Mouse (Mus musculus) kidney, embryonic 14.5 days (tissue): ENCODE measurements at regions not wholly inside any gene's neighbourhood (a gene's known extent, or its start where the extent isn't known, plus 50 kb on each side); places are given as distances from the start of the nearest gene placed in this dataset.

Source experiments
- ATAC-seq: fragments of 200-750 bp; cut with Nextera tagmentation; 2 replicates; pipeline ENCODE4 v1.8.0; 2017; ENCODE audit warnings: moderate number of reproducible peaks, mild to moderate bottlenecking, moderate TSS enrichment, moderate library complexity; ENCODE audit not compliant: low FRiP score, low TSS enrichment
- H3K27ac ChIP-seq: fragments of 300-500 bp; sonication (generic); 2 replicates; pipeline ENCODE4 v1.5.1; 2014; ENCODE audit warnings: low read depth, mild to moderate bottlenecking, low read length, moderate library complexity, mixed read lengths
- H3K27me3 ChIP-seq: fragments of 300-500 bp; sonication (generic); 2 replicates; pipeline ENCODE4 v1.6.1; 2014; ENCODE audit warnings: mild to moderate bottlenecking, low read length; ENCODE audit not compliant: control insufficient read depth, insufficient read depth
- H3K36me3 ChIP-seq: fragments of 300-500 bp; sonication (generic); 2 replicates; pipeline ENCODE4 v1.6.1; 2014; ENCODE audit warnings: low read length, mixed read lengths; ENCODE audit not compliant: control insufficient read depth, insufficient read depth
- H3K4me1 ChIP-seq: fragments of 300-500 bp; sonication (generic); 2 replicates; pipeline ENCODE4 v1.6.1; 2014; ENCODE audit warnings: low read length, mixed read lengths; ENCODE audit not compliant: control insufficient read depth, insufficient read depth
- H3K4me2 ChIP-seq: fragments of 300-500 bp; sonication (generic); replicated peaks from 2 replicates; pipeline ENCODE4 v1.6.1; 2014; ENCODE audit warnings: low read depth, mild to moderate bottlenecking, low read length
- H3K4me3 ChIP-seq: fragments of 300-500 bp; sonication (generic); 2 replicates; pipeline ENCODE4 v1.5.1; 2014; ENCODE audit warnings: mild to moderate bottlenecking, low read length
- H3K9ac ChIP-seq: fragments of 300-500 bp; sonication (generic); 2 replicates; pipeline ENCODE4 v1.6.1; 2014; ENCODE audit warnings: low read depth, mild to moderate bottlenecking, low read length, moderate library complexity
- H3K9me3 ChIP-seq: fragments of 300-500 bp; sonication (generic); 2 replicates; pipeline ENCODE4 v1.6.1; 2016; ENCODE audit warnings: low read length; ENCODE audit not compliant: control insufficient read depth
- WGBS: fragments of 180-500 bp; shearing (Covaris S2); extraction: QIAGEN DNeasy Blood & Tissue Kit; methylation state at CpG from one replicate; pipeline ENCODE4 v1.1.7; 2014; 5-methylcytosine and 5-hydroxymethylcytosine counted together

GRCm38 (mm10) chr13:112228846-112229245 lies 59.4 kb upstream of the Ankrd55 start:
- H3K4me1 ChIP-seq, result 0 out of 2 replicates have a peak, but pooled peaks cover 3% of the 10 kb centered on the region
- WGBS, result 80% methylated on average over 4 of the region's 4 CpGs

GRCm38 (mm10) chr13:112230176-112230575 lies 58.1 kb upstream of the Ankrd55 start:
- WGBS, result 50% methylated on average over 3 of the region's 3 CpGs
- H3K9ac ChIP-seq, result no peak overlapping the region
- no peak overlapping the region for H3K4me3 ChIP-seq
- H3K9me3 ChIP-seq, result 0 out of 2 replicates have a peak, but pooled peaks cover 4% of the 10 kb centered on the region
- H3K4me2 ChIP-seq, result no peak overlapping the region
- H3K36me3 ChIP-seq, result no peaks in the 10 kb centered on the region
- no peak overlapping the region for H3K27ac ChIP-seq
- H3K27me3 ChIP-seq, result no peaks in the 10 kb centered on the region
- 0 out of 2 replicates have a peak, but pooled peaks cover 3% of the 10 kb centered on the region for H3K4me1 ChIP-seq
- ATAC-seq, result no peak

More at GRCm38 (mm10) chr13:112228846-112229245, 59.4 kb upstream of the Ankrd55 start:
- no peak overlapping the region for H3K27ac ChIP-seq
- no peaks in the 10 kb centered on the region for H3K9me3 ChIP-seq
- H3K9ac ChIP-seq, result no peak overlapping the region
- no peaks in the 10 kb centered on the region for H3K36me3 ChIP-seq
- H3K4me3 ChIP-seq, result no peak overlapping the region
- ATAC-seq, result no peak
- H3K27me3 ChIP-seq, result no peaks in the 10 kb centered on the region
- no peak overlapping the region for H3K4me2 ChIP-seq

GRCm38 (mm10) chr13:112234695-112235094 lies 53.6 kb upstream of the Ankrd55 start:
- Histone ChIP-seq H3K4me2 (no peak overlapping the region), H3K9ac (no peak overlapping the region), H3K4me1 (peaks cover 5% of the 10 kb centered on the region; the same call in 1 of the 2 replicates), H3K4me3 (no peak overlapping the region), H3K36me3 (no peaks in the 10 kb centered on the region), H3K27me3 (no peaks in the 10 kb centered on the region), H3K9me3 (0 out of 2 replicates have a peak, but pooled peaks cover 5% of the 10 kb centered on the region), H3K27ac (no peak overlapping the region)
- no peak for ATAC-seq
- WGBS, result 55% methylated on average over 6 of the region's 6 CpGs

GRCm38 (mm10) chr13:112236956-112237355 lies 51.3 kb upstream of the Ankrd55 start:
- Histone ChIP-seq H3K4me2 (no peak overlapping the region), H3K9ac (no peak overlapping the region), H3K27ac (no peak overlapping the region), H3K36me3 (no peaks in the 10 kb centered on the region), H3K4me3 (no peak overlapping the region), H3K27me3 (no peaks in the 10 kb centered on the region), H3K9me3 (0 out of 2 replicates have a peak, but pooled peaks cover 5% of the 10 kb centered on the region), H3K4me1 (peaks cover 5% of the 10 kb centered on the region; the same call in 1 of the 2 replicates)
- ATAC-seq, result no peak
- 48% methylated on average over 6 of the region's 6 CpGs for WGBS

- Histone ChIP-seq H3K27ac (no peak overlapping the region), H3K4me2 (no peak overlapping the region), H3K9ac (no peak overlapping the region), H3K9me3 (0 out of 2 replicates have a peak, but pooled peaks cover 5% of the 10 kb centered on the region), H3K27me3 (no peaks in the 10 kb centered on the region), H3K4me1 (peaks cover 5% of the 10 kb centered on the region; the same call in 1 of the 2 replicates), H3K36me3 (no peaks in the 10 kb centered on the region), H3K4me3 (no peak overlapping the region)
- 70% methylated on average over 5 of the region's 5 CpGs for WGBS
- ATAC-seq, result no peak
Measured at GRCm38 (mm10) chr13:112237377-112237776, 50.9 kb upstream of the Ankrd55 start.

- no peak overlapping the region for H3K9ac ChIP-seq
- peaks cover 5% of the 10 kb centered on the region; the same call in 1 of the 2 replicates for H3K4me1 ChIP-seq
- WGBS, result 25% methylated on average over 4 of the region's 4 CpGs
- H3K4me2 ChIP-seq, result no peak overlapping the region
- peak; percentile 83 for ATAC-seq
- H3K36me3 ChIP-seq, result no peaks in the 10 kb centered on the region
- 0 out of 2 replicates have a peak, but pooled peaks cover 5% of the 10 kb centered on the region for H3K9me3 ChIP-seq
- no peaks in the 10 kb centered on the region for H3K27me3 ChIP-seq
- no peak overlapping the region for H3K27ac ChIP-seq
- no peak overlapping the region for H3K4me3 ChIP-seq
Measured at GRCm38 (mm10) chr13:112237917-112238316, 50.3 kb upstream of the Ankrd55 start.
